Mouse (Mus musculus): ENCODE data around the gene Gm11541. TPM values are rescaled to one million over a fixed set of nuclear protein-coding genes. Genes with fewer than 3 reads are reported as not detected.

Gene Gm11541
- polyA plus RNA-seq, 1 experiment from 2014 or later, result not detected

- no peaks in the 10 kb centered on the region for H3K27me3 ChIP-seq (ENCODE audit: control insufficient read depth, insufficient read depth, low read length)
- no peak overlapping the region for H3K9ac ChIP-seq (ENCODE audit: low read length)
- no peaks in the 10 kb centered on the region for H3K36me3 ChIP-seq (ENCODE audit: control insufficient read depth, insufficient read depth, low read length)
- no peak for ATAC-seq (ENCODE audit: insufficient number of reproducible peaks, insufficient read depth, low FRiP score, low read depth)
- H3K9me3 ChIP-seq (ENCODE audit: control insufficient read depth, low read length), result no peaks in the 10 kb centered on the region
- 29% methylated on average over 4 of the region's 4 CpGs for WGBS
- no peaks in the 10 kb centered on the region for H3K4me1 ChIP-seq (ENCODE audit: control insufficient read depth in 2 of 2, insufficient read depth in 2 of 2, low read length in 2 of 2)
- no peak overlapping the region for H3K4me3 ChIP-seq (ENCODE audit: control insufficient read depth in 1 of 2, insufficient read depth in 1 of 2, low read depth in 1 of 2, low read length in 2 of 2)
- H3K4me2 ChIP-seq (ENCODE audit: low read length), result no peak overlapping the region
- H3K27ac ChIP-seq (replicated peaks in 1 of 2; ENCODE audit: control insufficient read depth in 1 of 2, insufficient read depth in 1 of 2, low read depth in 2 of 2, low read length in 2 of 2), result no peak overlapping the region
Observed at GRCm38 (mm10) chr11:94729565-94729964, 25.3 kb upstream of the Gm11541 start.

DNA sequence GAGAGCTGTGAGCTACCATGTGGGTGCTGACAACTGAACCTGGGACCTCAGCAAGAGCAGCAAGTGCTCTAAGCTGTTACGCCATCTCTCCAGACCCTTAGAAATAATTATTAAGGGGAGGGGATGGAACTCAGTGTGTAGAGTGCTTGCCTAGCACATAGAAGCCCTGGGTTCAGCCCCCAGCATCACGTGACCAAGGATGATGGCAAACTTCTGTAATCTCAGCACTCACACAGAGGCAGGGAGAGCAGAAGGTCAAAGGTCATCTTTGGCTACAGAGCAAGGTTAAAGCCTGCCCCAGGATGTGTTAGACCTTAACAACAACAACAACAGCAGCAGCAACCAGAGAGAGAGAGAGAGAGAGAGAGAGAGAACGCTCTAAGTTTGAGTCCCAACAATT lies 24.2 kb upstream of the Gm11541 start:
- 64% methylated on average over 3 of the region's 3 CpGs for WGBS
- H3K36me3 ChIP-seq (ENCODE audit: control insufficient read depth, insufficient read depth, low read length), result no peaks in the 10 kb centered on the region
- H3K9ac ChIP-seq (ENCODE audit: low read length), result no peak overlapping the region
- no peak for ATAC-seq (ENCODE audit: insufficient number of reproducible peaks, insufficient read depth, low FRiP score, low read depth)
- H3K27ac ChIP-seq (replicated peaks in 1 of 2; ENCODE audit: control insufficient read depth in 1 of 2, insufficient read depth in 1 of 2, low read depth in 2 of 2, low read length in 2 of 2), result no peak overlapping the region
- H3K27me3 ChIP-seq (ENCODE audit: control insufficient read depth, insufficient read depth, low read length), result no peaks in the 10 kb centered on the region
- no peaks in the 10 kb centered on the region for H3K9me3 ChIP-seq (ENCODE audit: control insufficient read depth, low read length)
- H3K4me2 ChIP-seq (ENCODE audit: low read length), result no peak overlapping the region
- no peaks in the 10 kb centered on the region for H3K4me1 ChIP-seq (ENCODE audit: control insufficient read depth in 2 of 2, insufficient read depth in 2 of 2, low read length in 2 of 2)
- no peak overlapping the region for H3K4me3 ChIP-seq (ENCODE audit: control insufficient read depth in 1 of 2, insufficient read depth in 1 of 2, low read depth in 1 of 2, low read length in 2 of 2)

GRCm38 (mm10) chr11:94727306-94727705 lies 23.0 kb upstream of the Gm11541 start:
- no peak for ATAC-seq (ENCODE audit: insufficient number of reproducible peaks, insufficient read depth, low FRiP score, low read depth)
- H3K36me3 ChIP-seq (ENCODE audit: control insufficient read depth, insufficient read depth, low read length), result no peaks in the 10 kb centered on the region
- no peaks in the 10 kb centered on the region for H3K4me1 ChIP-seq (ENCODE audit: control insufficient read depth in 2 of 2, insufficient read depth in 2 of 2, low read length in 2 of 2)
- no peak overlapping the region for H3K9ac ChIP-seq (ENCODE audit: low read length)
- no peaks in the 10 kb centered on the region for H3K27me3 ChIP-seq (ENCODE audit: control insufficient read depth, insufficient read depth, low read length)
- H3K9me3 ChIP-seq (ENCODE audit: control insufficient read depth, low read length), result no peaks in the 10 kb centered on the region
- H3K4me3 ChIP-seq (ENCODE audit: control insufficient read depth in 1 of 2, insufficient read depth in 1 of 2, low read depth in 1 of 2, low read length in 2 of 2), result no peak overlapping the region
- WGBS, result 89% methylated on average over 3 of the region's 3 CpGs
- H3K27ac ChIP-seq (replicated peaks in 1 of 2; ENCODE audit: control insufficient read depth in 1 of 2, insufficient read depth in 1 of 2, low read depth in 2 of 2, low read length in 2 of 2), result no peak overlapping the region
- no peak overlapping the region for H3K4me2 ChIP-seq (ENCODE audit: low read length)

GRCm38 (mm10) chr11:94719216-94719615 lies 14.9 kb upstream of the Gm11541 start:
- Histone ChIP-seq H3K9ac (ENCODE audit: low read length) (no peak overlapping the region), H3K4me1 (ENCODE audit: control insufficient read depth in 2 of 2, insufficient read depth in 2 of 2, low read length in 2 of 2) (peaks cover 0 to 15% of the 10 kb centered on the region in 2 experiments; a peak in 3 of 4 replicates), H3K27ac (replicated peaks in 1 of 2; ENCODE audit: control insufficient read depth in 1 of 2, insufficient read depth in 1 of 2, low read depth in 2 of 2, low read length in 2 of 2) (no peak overlapping the region), H3K36me3 (ENCODE audit: control insufficient read depth, insufficient read depth, low read length) (no peaks in the 10 kb centered on the region), H3K27me3 (ENCODE audit: control insufficient read depth, insufficient read depth, low read length) (no peaks in the 10 kb centered on the region), H3K4me2 (ENCODE audit: low read length) (no peak overlapping the region), H3K4me3 (ENCODE audit: control insufficient read depth in 1 of 2, insufficient read depth in 1 of 2, low read depth in 1 of 2, low read length in 2 of 2) (no peak overlapping the region), H3K9me3 (ENCODE audit: control insufficient read depth, low read length) (no peaks in the 10 kb centered on the region)
- WGBS, result 80% methylated on average over 2 of the region's 2 CpGs
- ATAC-seq (ENCODE audit: insufficient number of reproducible peaks, insufficient read depth, low FRiP score, low read depth), result no peak

GRCm38 (mm10) chr11:94718113-94718909 lies 14.0 kb upstream of the Gm11541 start:
- 0 out of 4 replicates have a peak overlapping the region, but pooled peaks of 1 of the 2 experiments have one; percentile 5 for H3K27ac ChIP-seq (replicated peaks in 1 of 2; ENCODE audit: control insufficient read depth in 1 of 2, insufficient read depth in 1 of 2, low read depth in 2 of 2, low read length in 2 of 2)
- H3K4me1 ChIP-seq (ENCODE audit: control insufficient read depth in 2 of 2, insufficient read depth in 2 of 2, low read length in 2 of 2), result peaks cover 0 to 15% of the 10 kb centered on the region in 2 experiments; a peak in 3 of 4 replicates
- no peaks in the 10 kb centered on the region for H3K9me3 ChIP-seq (ENCODE audit: control insufficient read depth, low read length)
- H3K36me3 ChIP-seq (ENCODE audit: control insufficient read depth, insufficient read depth, low read length), result no peaks in the 10 kb centered on the region
- no peak for ATAC-seq (ENCODE audit: insufficient number of reproducible peaks, insufficient read depth, low FRiP score, low read depth)
- H3K4me2 ChIP-seq (ENCODE audit: low read length), result no peak overlapping the region
- no peaks in the 10 kb centered on the region; the same call in 1 of the 2 replicates for H3K27me3 ChIP-seq (ENCODE audit: control insufficient read depth, insufficient read depth, low read length)
- whole genome bisulfite sequencing, result 83% methylated on average over 7 of the region's 7 CpGs
- H3K4me3 ChIP-seq (ENCODE audit: control insufficient read depth in 1 of 2, insufficient read depth in 1 of 2, low read depth in 1 of 2, low read length in 2 of 2), result no peak overlapping the region
- no peak overlapping the region for H3K9ac ChIP-seq (ENCODE audit: low read length)

- H3K27me3 ChIP-seq (ENCODE audit: control insufficient read depth, insufficient read depth, low read length), result peaks cover 8% of the 10 kb centered on the region
Observed at GRCm38 (mm10) chr11:94717239-94717638, 12.9 kb upstream of the Gm11541 start.

GRCm38 (mm10) chr11:94716754-94717153 lies 12.5 kb upstream of the Gm11541 start:
- H3K4me1 ChIP-seq (ENCODE audit: control insufficient read depth in 2 of 2, insufficient read depth in 2 of 2, low read length in 2 of 2), result peaks cover 0 to 15% of the 10 kb centered on the region in 2 experiments; a peak in 3 of 4 replicates
- H3K36me3 ChIP-seq (ENCODE audit: control insufficient read depth, insufficient read depth, low read length), result no peaks in the 10 kb centered on the region
- 8% methylated on average over 9 of the region's 9 CpGs for WGBS
- H3K4me2 ChIP-seq (ENCODE audit: low read length), result peak overlapping the region; percentile 43
- H3K4me3 ChIP-seq (ENCODE audit: control insufficient read depth in 1 of 2, insufficient read depth in 1 of 2, low read depth in 1 of 2, low read length in 2 of 2), result no peak overlapping the region
- no peak; the same call in 1 of the 2 replicates for ATAC-seq (ENCODE audit: insufficient number of reproducible peaks, insufficient read depth, low FRiP score, low read depth)
- no peak overlapping the region for H3K9ac ChIP-seq (ENCODE audit: low read length)
- no peak overlapping the region for H3K27ac ChIP-seq (replicated peaks in 1 of 2; ENCODE audit: control insufficient read depth in 1 of 2, insufficient read depth in 1 of 2, low read depth in 2 of 2, low read length in 2 of 2)
- H3K27me3 ChIP-seq (ENCODE audit: control insufficient read depth, insufficient read depth, low read length), result peaks cover 8% of the 10 kb centered on the region
- H3K9me3 ChIP-seq (ENCODE audit: control insufficient read depth, low read length), result no peaks in the 10 kb centered on the region

More at GRCm38 (mm10) chr11:94717239-94717638, 12.9 kb upstream of the Gm11541 start:
- H3K4me2 ChIP-seq (ENCODE audit: low read length), result peak overlapping the region; percentile 43
- H3K27ac ChIP-seq (replicated peaks in 1 of 2; ENCODE audit: control insufficient read depth in 1 of 2, insufficient read depth in 1 of 2, low read depth in 2 of 2, low read length in 2 of 2), result no peak overlapping the region
- no peak overlapping the region for H3K9ac ChIP-seq (ENCODE audit: low read length)
- WGBS, result 34% methylated on average over 11 of the region's 11 CpGs
- ATAC-seq (ENCODE audit: insufficient number of reproducible peaks, insufficient read depth, low FRiP score, low read depth), result no peak
- no peaks in the 10 kb centered on the region for H3K9me3 ChIP-seq (ENCODE audit: control insufficient read depth, low read length)
- peaks cover 0 to 15% of the 10 kb centered on the region in 2 experiments; a peak in 3 of 4 replicates for H3K4me1 ChIP-seq (ENCODE audit: control insufficient read depth in 2 of 2, insufficient read depth in 2 of 2, low read length in 2 of 2)
- H3K4me3 ChIP-seq (ENCODE audit: control insufficient read depth in 1 of 2, insufficient read depth in 1 of 2, low read depth in 1 of 2, low read length in 2 of 2), result no peak overlapping the region
- H3K36me3 ChIP-seq (ENCODE audit: control insufficient read depth, insufficient read depth, low read length), result no peaks in the 10 kb centered on the region
